Mouse (Mus musculus) lung, adult 2 months (tissue): ENCODE measurements around the gene Mipol1. TPM values are rescaled to one million over a fixed set of nuclear protein-coding genes. Genes with fewer than 3 reads are reported as not detected.

Experiments
- DNase-seq: peaks from one replicate; pipeline ENCODE4 v3.0.0; 2022
- H3K4me1 ChIP-seq: fragments of 200-500 bp; 2 replicates; pipeline ENCODE4 v1.6.1; 2011; ENCODE audit warnings: low read length; ENCODE audit not compliant: control insufficient read depth, insufficient read depth
- H3K4me3 ChIP-seq: fragments of 200-500 bp; replicated peaks from 2 replicates; pipeline ENCODE3; 2011; ENCODE audit warnings: low read depth, mild to moderate bottlenecking, control low read depth, low read length; ENCODE audit errors: extremely low read depth
- CTCF ChIP-seq: fragments of 200-500 bp; IDR thresholded peaks from 2 replicates; pipeline ENCODE4 v1.5.1; 2011; ENCODE audit warnings: mild to moderate bottlenecking, low read length, control low read depth; ENCODE audit not compliant: insufficient read depth
- POLR2A ChIP-seq: fragments of 200-500 bp; IDR thresholded peaks from 2 replicates; pipeline ENCODE4 v1.6.1; 2011; ENCODE audit warnings: low read depth, mild to moderate bottlenecking, control low read depth, low read length, borderline replicate concordance; ENCODE audit errors: extremely low read depth
- WGBS: fragments of 180-500 bp; shearing (Covaris S2); methylation state at CpG from one replicate; pipeline ENCODE4 v1.1.7; 2018; 5-methylcytosine and 5-hydroxymethylcytosine counted together
- polyA plus RNA-seq: library from polyadenylated mRNA; depleted of rRNA; stranded (reverse); fragments of >200 nt; gene quantifications from 2 replicates; pipeline ENCODE4 v1.2.3, GENCODE M21; 2012

Mipol1 gene
- polyA plus RNA-seq, 1 experiment, result 1.9 TPM

- peaks cover 3% of the 10 kb centered on the region; the same call in 1 of the 2 replicates for H3K4me1 ChIP-seq
- H3K4me3 ChIP-seq, result no peak overlapping the region
- WGBS, result 5% methylated on average over 25 of the region's 25 CpGs
- peak; percentile 69 for DNase-seq
- TF ChIP-seq POLR2A, result peak; percentile 23; the same call in 1 of the 2 replicates
- no peak for TF ChIP-seq CTCF
Measured at GRCm38 (mm10) chr12:57536056-57536908, 306.1 kb downstream of the Mipol1 start.

- Histone ChIP-seq H3K4me3 (no peak overlapping the region), H3K4me1 (peaks cover 3% of the 10 kb centered on the region; the same call in 1 of the 2 replicates)
- peak; percentile 49 for DNase-seq
- TF ChIP-seq POLR2A, result no peak
- TF ChIP-seq CTCF, result no peak
- 10% methylated on average over 11 of the region's 11 CpGs for WGBS
Measured at GRCm38 (mm10) chr12:57536909-57537670, 306.9 kb downstream of the Mipol1 start.

GRCm38 (mm10) chr12:57537791-57538587 lies 307.8 kb downstream of the Mipol1 start:
- Histone ChIP-seq H3K4me1 (peaks cover 3% of the 10 kb centered on the region; the same call in 1 of the 2 replicates), H3K4me3 (no peak overlapping the region)
- 5% methylated on average over 21 of the region's 21 CpGs for WGBS
- TF ChIP-seq POLR2A (no peak), CTCF (no peak)
- DNase-seq, result no peak

GRCm38 (mm10) chr12:57538588-57539550 lies 308.6 kb downstream of the Mipol1 start:
- TF ChIP-seq POLR2A (no peak), CTCF (no peak)
- Histone ChIP-seq H3K4me1 (peaks cover 3% of the 10 kb centered on the region; the same call in 1 of the 2 replicates), H3K4me3 (peak overlapping the region; percentile 57)
- peak; percentile 71 for DNase-seq
- 1% methylated on average over 63 of the region's 63 CpGs for WGBS

- 5% methylated on average over 10 of the region's 10 CpGs for WGBS
- H3K4me3 ChIP-seq, result peak overlapping the region; percentile 34
- TF ChIP-seq POLR2A (no peak), CTCF (no peak)
- peak; percentile 60 for DNase-seq
- H3K4me1 ChIP-seq, result peaks cover 3% of the 10 kb centered on the region; the same call in 1 of the 2 replicates
Measured at GRCm38 (mm10) chr12:57539551-57539985, 309.3 kb downstream of the Mipol1 start.

GRCm38 (mm10) chr12:57541118-57541517 lies 310.9 kb downstream of the Mipol1 start:
- 13% methylated on average over 6 of the region's 6 CpGs for WGBS
- peak overlapping the region; percentile 46 for H3K4me3 ChIP-seq
- peak; percentile 25 for DNase-seq

GRCm38 (mm10) chr12:57541931-57542745 lies 311.9 kb downstream of the Mipol1 start:
- H3K4me1 ChIP-seq, result peaks cover 7% of the 10 kb centered on the region; the same call in 1 of the 2 replicates
- H3K4me3 ChIP-seq, result peak overlapping the region; percentile 46
- DNase-seq, result peak; percentile 70
- 4% methylated on average over 45 of the region's 46 CpGs for WGBS
- TF ChIP-seq POLR2A (no peak), CTCF (no peak)

More at GRCm38 (mm10) chr12:57541118-57541517, 310.9 kb downstream of the Mipol1 start:
- H3K4me1 ChIP-seq, result peaks cover 7% of the 10 kb centered on the region; the same call in 1 of the 2 replicates
- TF ChIP-seq CTCF (no peak), POLR2A (no peak)
